9 mouse cellular contexts compared by ENCODE assay signal in the genomic region with DNA sequence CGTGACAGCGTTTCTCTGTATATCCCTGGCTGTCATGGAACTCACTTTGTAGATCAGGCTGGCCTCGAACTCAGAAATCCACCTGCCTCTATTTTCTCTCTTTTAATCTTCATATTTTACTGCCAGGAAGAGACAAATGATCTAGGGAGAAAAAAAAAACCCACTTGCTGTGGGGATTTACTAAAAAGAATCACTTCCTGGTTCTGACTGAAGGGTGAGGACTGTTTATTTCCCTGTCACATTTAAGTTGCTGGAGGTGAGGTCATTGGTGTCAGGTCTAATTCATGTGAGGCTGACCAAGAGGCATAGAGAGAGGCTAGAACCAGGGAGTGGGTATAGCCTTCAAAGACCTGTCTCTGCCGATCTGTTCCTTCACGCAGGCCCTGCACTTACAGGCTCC. TPM values are rescaled to one million over a fixed set of nuclear protein-coding genes. Genes with fewer than 3 reads are reported as not detected.
A peak's percentile ranks its signal among the peaks of the same experiment; 100 is the strongest.
DNase-seq lines count a peak whose midpoint lies in the region; ATAC-seq and TF ChIP-seq lines count a peak whose summit lies in the region.
"Had no signal": no experiment of that assay in that cellular context is flagged by ENCODE, and none has a peak within 500 bp of the region (broad histone marks: within the 10 kb centered on the region; RNA-seq: fewer than 3 reads in every experiment).

No protein-coding gene starts in this region.

- no peaks in the 10 kb centered on the region for H3K27me3 ChIP-seq in heart, postnatal 0 days (ENCODE audit: control insufficient read depth, insufficient read depth, low read length)
- H3K27me3 ChIP-seq in spleen, adult 2 months (ENCODE audit: control insufficient read depth, insufficient read depth, low read length): no peaks in the 10 kb centered on the region
- no peaks in the 10 kb centered on the region for H3K27me3 ChIP-seq in liver, embryonic 15.5 days

- H3K4me3 ChIP-seq in heart, postnatal 0 days (ENCODE audit: low read depth, low read length): peak overlapping the region; percentile 84; the same call in 1 of the 2 replicates
- H3K4me3 ChIP-seq in spleen, adult 2 months (ENCODE audit: extremely low read depth, insufficient read depth, insufficient read length): no peak overlapping the region
- H3K4me3 ChIP-seq in liver, embryonic 15.5 days (replicated peaks): no peak overlapping the region

- TF ChIP-seq EP300 in heart, postnatal 0 days (IDR thresholded peaks at IDR 0.05; ENCODE audit: low read depth): no peak

- peak overlapping the region; percentile 92 for H3K4me2 ChIP-seq in heart, postnatal 0 days (ENCODE audit: low read depth, low read length)
- no peak overlapping the region for H3K4me2 ChIP-seq in liver, embryonic 15.5 days

- no peak for ATAC-seq in heart, postnatal 0 days (ENCODE audit: insufficient read depth, low read depth)
- ATAC-seq in liver, embryonic 15.5 days (ENCODE audit: insufficient read depth): no peak

- TF ChIP-seq POLR2A in spleen, adult 2 months (IDR thresholded peaks at IDR 0.05; ENCODE audit: low read depth, low read length): no peak

- no peak overlapping the region for H3K9ac ChIP-seq in heart, postnatal 0 days (replicated peaks; ENCODE audit: low read depth, low read length)
- no peak overlapping the region for H3K9ac ChIP-seq in liver, embryonic 15.5 days

- TF ChIP-seq CTCF in heart, postnatal 0 days (IDR thresholded peaks at IDR 0.05; ENCODE audit: low read depth): no peak
- TF ChIP-seq CTCF in spleen, adult 2 months (IDR thresholded peaks at IDR 0.05; ENCODE audit: extremely low read depth, insufficient read depth, insufficient read length, insufficient replicate concordance): no peak

- H3K9me3 ChIP-seq in heart, postnatal 0 days (replicated peaks; ENCODE audit: control insufficient read depth, low read length): no peaks in the 10 kb centered on the region
- H3K9me3 ChIP-seq in liver, embryonic 15.5 days (replicated peaks): no peaks in the 10 kb centered on the region

- no peaks in the 10 kb centered on the region for H3K36me3 ChIP-seq in heart, postnatal 0 days (replicated peaks; ENCODE audit: control insufficient read depth, insufficient read depth, low read length)
- H3K36me3 ChIP-seq in spleen, adult 2 months (ENCODE audit: control insufficient read depth, insufficient read depth, low read length): peaks cover 15% of the 10 kb centered on the region
- H3K36me3 ChIP-seq in liver, embryonic 15.5 days (replicated peaks): peaks cover 11% of the 10 kb centered on the region; the same call in 1 of the 2 replicates

- DNase-seq in heart, postnatal 0 days (ENCODE audit: low spot score): no peak
- DNase-seq in heart, adult 18-20 months: no peak
- no peak for DNase-seq in spleen, adult 2 months (ENCODE audit: low read depth in 1 of 2, low spot score in 2 of 2)
- no peak for DNase-seq in spleen, postnatal 10 days (ENCODE audit: low spot score in 2 of 2)
- no peak for DNase-seq in left cerebral cortex, postnatal 25 days (ENCODE audit: low spot score in 2 of 2)
- no peak for DNase-seq in kidney, adult 18-20 months
- DNase-seq: kidney, postnatal 36 days; thymus, adult 18-20 months had no signal

- peak overlapping the region; percentile 93 for H3K27ac ChIP-seq in heart, postnatal 0 days (ENCODE audit: low read depth)
- H3K27ac ChIP-seq in spleen, adult 2 months (ENCODE audit: insufficient read depth, low read length): peak overlapping the region; percentile 75
- peak overlapping the region; percentile 19; the same call in 1 of the 2 replicates for H3K27ac ChIP-seq in liver, embryonic 15.5 days (replicated peaks)

- peaks cover 69% of the 10 kb centered on the region for H3K4me1 ChIP-seq in heart, postnatal 0 days (ENCODE audit: control insufficient read depth, insufficient read depth)
- peaks cover 34% of the 10 kb centered on the region for H3K4me1 ChIP-seq in spleen, adult 2 months (ENCODE audit: control insufficient read depth, insufficient read depth, insufficient read length)
- H3K4me1 ChIP-seq in liver, embryonic 15.5 days (replicated peaks): peaks cover 90% of the 10 kb centered on the region

- intact Hi-C loops in left cerebral cortex, postnatal 25 days (cut with DNase I): loop anchor here (5.0 kb wide), 1 partner anchor 37 kb away; no protein-coding TSS in a partner anchor

- WGBS in heart, postnatal 0 days: 53% methylated on average over 5 of the region's 5 CpGs
- WGBS in spleen, adult 2 months: 51% methylated on average over 5 of the region's 5 CpGs
- WGBS in liver, embryonic 15.5 days (ENCODE audit: insufficient replicate concordance): 72% methylated on average over 5 of the region's 5 CpGs

RNA-seq across cellular contexts. Expression of a gene that starts 2.7 kb away (rescaled TPM):
- 77.7 and 87.6 TPM in 2 replicates for total RNA-seq in heart, postnatal 0 days (2014; rRNA removed; ENCODE audit: low replicate concordance)
- 149 and 175 TPM in 2 replicates for polyA plus RNA-seq in heart, postnatal 0 days (2015; fragmentation: Nextera tagmentation; extraction: Ambion mirVana)
- 100 to 1,000 TPM; 121 to 129 TPM for total RNA-seq in heart, adult 18-20 months (2021)
- polyA plus RNA-seq in spleen, adult 2 months (2012; rRNA removed): 18.7 and 36.7 TPM in 2 replicates
- 16.1 and 17.1 TPM in 2 replicates for polyA plus RNA-seq in liver, embryonic 15.5 days (2015; fragmentation: Nextera tagmentation; extraction: Ambion mirVana)
- 10 to 100 TPM; 43.3 to 46.9 TPM for total RNA-seq in left cerebral cortex, postnatal 25 days (2021)

RNA-seq across cellular contexts. Expression of a gene that starts 48.0 kb away (rescaled TPM):
- 54.6 and 62.6 TPM in 2 replicates for total RNA-seq in heart, postnatal 0 days (2014; rRNA removed; ENCODE audit: low replicate concordance)
- 51.1 and 55.7 TPM in 2 replicates for polyA plus RNA-seq in heart, postnatal 0 days (2015; fragmentation: Nextera tagmentation; extraction: Ambion mirVana)
- 10 to 100 TPM; 42.4 to 46.6 TPM for total RNA-seq in heart, adult 18-20 months (2021)
- 19.6 and 21.2 TPM in 2 replicates for polyA plus RNA-seq in spleen, adult 2 months (2012; rRNA removed)
- polyA plus RNA-seq in liver, embryonic 15.5 days (2015; fragmentation: Nextera tagmentation; extraction: Ambion mirVana): 6.8 and 7.4 TPM in 2 replicates
- 10 to 100 TPM; 96.1 to 98.9 TPM for total RNA-seq in left cerebral cortex, postnatal 25 days (2021)

Comparison
In these comparisons a context has a peak if more than half of its experiments do, and no peak if none do; other contexts are left out.
1. H3K27ac ChIP-seq: peak in every context shown above with its lines; median percentile 93 in heart, postnatal 0 days; 75 in spleen, adult 2 months; 19 in liver, embryonic 15.5 days.